Mouse (Mus musculus): Measurements from ENCODE around the gene Fcmr. TPM values are rescaled to one million over a fixed set of nuclear protein-coding genes. Genes with fewer than 3 reads are reported as not detected.

The Fcmr gene
- total RNA-seq, 4 experiments from 2014 or later, result 0.88 TPM; not detected in 3

Other genes starting within 250 kb of the Fcmr start
- gene Zp3r, start 236.0 kb upstream of the Fcmr start, total RNA-seq (2022), result under 1 TPM in 2 of 4 experiments, not detected in 2; 0.24 to 0.25 TPM
- not detected for gene C4bp, start 204.0 kb upstream of the Fcmr start, total RNA-seq (2022)
- under 1 TPM in 1 of 4 experiments, not detected in 3; 0.22 TPM for gene Gm29427, start 149.9 kb upstream of the Fcmr start, total RNA-seq (2022)
- gene Yod1, start 148.3 kb upstream of the Fcmr start, total RNA-seq (2022), result 10 to 100 TPM; 14.2 to 16.7 (median 16.2) TPM
- gene Pfkfb2, start 136.4 kb upstream of the Fcmr start, total RNA-seq (2022), result 10 to 100 TPM; 44.4 to 48.1 (median 46.4) TPM
- gene AA986860, start 133.7 kb upstream of the Fcmr start, total RNA-seq (2022), result 1 to 10 TPM; 1.9 to 2.5 (median 2.1) TPM
- not detected for gene Fcamr, start 64.8 kb upstream of the Fcmr start, total RNA-seq (2022)
- under 1 TPM in 1 of 4 experiments, not detected in 3; 0.09 TPM for gene Pigr, start 39.0 kb upstream of the Fcmr start, total RNA-seq (2022)
- not detected for gene Il24, start 21.8 kb downstream of the Fcmr start, total RNA-seq (2022)
- gene Il20, start 45.8 kb downstream of the Fcmr start, total RNA-seq (2022), result not detected
- not detected for gene Il19, start 74.4 kb downstream of the Fcmr start, total RNA-seq (2022)
- gene Il10, start 154.2 kb downstream of the Fcmr start, total RNA-seq (2022), result not detected
- gene Mapkapk2, start 232.2 kb downstream of the Fcmr start, total RNA-seq (2022), result 10 to 100 TPM; 28.3 to 33.7 (median 31.7) TPM